Mouse (Mus musculus): ENCODE measurements around the gene Cecr2. TPM values are rescaled to one million over a fixed set of nuclear protein-coding genes. Genes with fewer than 3 reads are reported as not detected.
"Not testable (repeated sequence)": the region's sequence is repeated elsewhere in the genome, so short reads cannot be mapped to it uniquely, and the experiment has no call there.

Gene Cecr2
- polyA plus RNA-seq, 1 experiment from 2014 or later, result 4.0 TPM

GRCm38 (mm10) chr6:120641866-120642378 is 24.2 kb upstream of the Cecr2 start:
- no peak overlapping the region for H3K27ac ChIP-seq (ENCODE audit: low read length)
- 91% methylated on average over 11 of the region's 11 CpGs for WGBS
- no peak overlapping the region for H3K9ac ChIP-seq (replicated peaks; ENCODE audit: low read depth, low read length)
- no peaks in the 10 kb centered on the region for H3K36me3 ChIP-seq (ENCODE audit: control insufficient read depth, insufficient read depth)
- no peaks in the 10 kb centered on the region for H3K4me1 ChIP-seq (replicated peaks; ENCODE audit: control insufficient read depth, insufficient read depth, low read length)
- no peak overlapping the region for H3K4me3 ChIP-seq (replicated peaks; ENCODE audit: low read length)
- H3K4me2 ChIP-seq (ENCODE audit: low read length), result no peak overlapping the region
- no peaks in the 10 kb centered on the region for H3K9me3 ChIP-seq (ENCODE audit: control insufficient read depth, low read length)
- no peaks in the 10 kb centered on the region for H3K27me3 ChIP-seq (replicated peaks; ENCODE audit: control insufficient read depth, insufficient read depth, low read length)
- ATAC-seq, result no peak

GRCm38 (mm10) chr6:120643776-120644175 is 22.4 kb upstream of the Cecr2 start:
- 65% methylated on average over 7 of the region's 7 CpGs for WGBS

DNA sequence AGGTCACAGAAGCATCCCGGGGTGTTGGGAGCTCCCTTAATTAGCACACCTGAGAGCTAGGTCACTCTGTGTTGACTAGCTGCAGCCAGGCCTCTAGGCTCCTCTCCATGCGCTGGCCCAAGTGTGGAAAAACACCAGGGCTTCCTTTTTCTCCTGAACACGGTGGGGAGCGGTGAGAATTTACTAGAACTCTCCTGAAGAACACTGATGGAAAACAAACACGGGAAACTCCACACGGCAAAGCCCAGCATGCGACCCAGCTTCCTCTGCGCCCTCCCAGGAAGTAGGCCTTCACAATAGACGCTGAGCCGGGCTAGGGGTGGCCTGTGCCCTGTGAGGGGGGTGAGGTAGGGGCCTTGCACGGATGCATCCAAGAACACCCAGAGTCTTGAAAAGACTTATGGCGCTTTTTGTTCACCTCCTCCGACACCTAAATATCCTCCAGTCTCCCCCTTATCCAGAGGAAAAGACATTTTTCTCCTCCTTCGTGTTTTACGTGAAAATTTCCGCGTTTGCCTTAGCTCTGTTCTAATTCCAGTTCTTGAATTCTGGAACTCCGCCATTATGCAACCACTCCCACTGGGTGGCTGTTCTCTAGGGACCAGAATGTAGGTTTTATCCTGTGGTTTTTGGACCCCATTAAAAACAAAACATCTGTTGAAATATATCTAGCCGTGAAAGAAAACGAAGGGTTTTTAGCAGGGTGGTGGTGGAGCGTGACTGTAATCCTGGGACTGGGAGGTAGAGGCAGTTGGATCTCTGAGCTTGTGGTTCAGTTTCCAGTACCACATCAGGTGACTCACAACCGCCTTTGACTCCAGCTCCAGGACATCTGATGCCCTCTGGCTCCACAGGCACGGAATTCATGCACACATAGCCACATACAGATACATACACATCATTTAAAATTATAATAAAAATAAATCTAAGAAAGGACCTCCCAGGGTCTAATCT is 21.5 kb upstream of the Cecr2 start:
- no peaks in the 10 kb centered on the region for H3K27me3 ChIP-seq (replicated peaks; ENCODE audit: control insufficient read depth, insufficient read depth, low read length)
- WGBS, result 50% methylated on average over 23 of the region's 23 CpGs
- no peaks in the 10 kb centered on the region for H3K9me3 ChIP-seq (ENCODE audit: control insufficient read depth, low read length)
- H3K4me3 ChIP-seq (replicated peaks; ENCODE audit: low read length), result no peak overlapping the region
- no peak for ATAC-seq
- no peak overlapping the region for H3K9ac ChIP-seq (replicated peaks; ENCODE audit: low read depth, low read length)
- H3K27ac ChIP-seq (ENCODE audit: low read length), result no peak overlapping the region
- no peaks in the 10 kb centered on the region for H3K36me3 ChIP-seq (ENCODE audit: control insufficient read depth, insufficient read depth)
- H3K4me1 ChIP-seq (replicated peaks; ENCODE audit: control insufficient read depth, insufficient read depth, low read length), result no peaks in the 10 kb centered on the region
- H3K4me2 ChIP-seq (ENCODE audit: low read length), result no peak overlapping the region

More at GRCm38 (mm10) chr6:120643776-120644175, 22.4 kb upstream of the Cecr2 start:
- Histone ChIP-seq H3K4me1 (replicated peaks; ENCODE audit: control insufficient read depth, insufficient read depth, low read length) (no peaks in the 10 kb centered on the region), H3K4me2 (ENCODE audit: low read length) (no peak overlapping the region), H3K27ac (ENCODE audit: low read length) (no peak overlapping the region), H3K9me3 (ENCODE audit: control insufficient read depth, low read length) (no peaks in the 10 kb centered on the region), H3K4me3 (replicated peaks; ENCODE audit: low read length) (no peak overlapping the region), H3K9ac (replicated peaks; ENCODE audit: low read depth, low read length) (no peak overlapping the region), H3K27me3 (replicated peaks; ENCODE audit: control insufficient read depth, insufficient read depth, low read length) (no peaks in the 10 kb centered on the region), H3K36me3 (ENCODE audit: control insufficient read depth, insufficient read depth) (no peaks in the 10 kb centered on the region)
- ATAC-seq, result no peak

DNA sequence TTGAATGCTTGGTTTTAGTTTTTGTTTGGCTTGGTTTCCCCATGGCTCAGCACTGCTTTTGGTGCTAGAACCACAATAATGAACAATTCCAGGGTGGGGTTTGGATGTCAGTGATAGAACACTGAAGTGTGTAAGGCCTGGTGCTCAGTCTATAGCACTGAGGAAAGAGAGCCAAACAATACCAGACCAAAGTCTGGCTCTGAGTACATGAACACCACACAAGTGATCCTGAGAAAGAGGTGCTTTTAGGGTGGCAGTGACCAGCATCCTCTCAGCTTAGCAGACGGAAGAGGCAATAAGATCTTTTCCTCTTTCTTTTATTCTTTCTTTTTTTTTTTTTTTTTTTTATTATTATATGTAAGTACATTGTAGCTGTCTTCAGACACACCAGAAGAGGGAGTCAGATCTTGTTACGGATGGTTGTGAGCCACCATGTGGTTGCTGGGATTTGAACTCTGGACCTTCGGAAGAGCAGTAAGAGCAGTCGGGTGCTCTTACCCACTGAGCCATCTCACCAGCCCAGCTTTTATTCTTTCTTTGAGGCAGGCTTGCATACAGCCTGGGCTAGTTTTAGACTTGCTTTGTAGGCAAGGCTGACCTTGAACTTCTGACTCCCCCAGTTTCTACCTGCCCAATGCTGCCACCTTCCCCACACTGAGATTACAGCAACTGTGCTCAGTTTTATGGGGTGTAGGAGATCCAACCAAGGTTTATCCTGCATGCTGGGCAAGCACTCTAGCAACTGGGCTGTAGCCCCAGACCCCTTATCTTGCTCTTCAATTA is 18.7 kb upstream of the Cecr2 start:
- not testable (repeated sequence) for H3K9ac ChIP-seq (replicated peaks; ENCODE audit: low read depth, low read length); H3K27me3 ChIP-seq (replicated peaks; ENCODE audit: control insufficient read depth, insufficient read depth, low read length); H3K36me3 ChIP-seq (ENCODE audit: control insufficient read depth, insufficient read depth); H3K4me1 ChIP-seq (replicated peaks; ENCODE audit: control insufficient read depth, insufficient read depth, low read length); H3K4me3 ChIP-seq (replicated peaks; ENCODE audit: low read length); H3K9me3 ChIP-seq (ENCODE audit: control insufficient read depth, low read length); H3K27ac ChIP-seq (ENCODE audit: low read length); ATAC-seq; H3K4me2 ChIP-seq (ENCODE audit: low read length)
- 94% methylated on average over 3 of the region's 4 CpGs for WGBS

- H3K36me3 ChIP-seq (ENCODE audit: control insufficient read depth, insufficient read depth), result no peaks in the 10 kb centered on the region
- no peak for ATAC-seq
- no peaks in the 10 kb centered on the region for H3K9me3 ChIP-seq (ENCODE audit: control insufficient read depth, low read length)
- no peak overlapping the region for H3K4me2 ChIP-seq (ENCODE audit: low read length)
- no peak overlapping the region for H3K27ac ChIP-seq (ENCODE audit: low read length)
- no peaks in the 10 kb centered on the region for H3K4me1 ChIP-seq (replicated peaks; ENCODE audit: control insufficient read depth, insufficient read depth, low read length)
- no peak overlapping the region for H3K9ac ChIP-seq (replicated peaks; ENCODE audit: low read depth, low read length)
- no peak overlapping the region for H3K4me3 ChIP-seq (replicated peaks; ENCODE audit: low read length)
- no peaks in the 10 kb centered on the region for H3K27me3 ChIP-seq (replicated peaks; ENCODE audit: control insufficient read depth, insufficient read depth, low read length)
- 80% methylated on average over 5 of the region's 5 CpGs for WGBS
These were observed 18.0 kb upstream of the Cecr2 start for GRCm38 (mm10) chr6:120648205-120648604.

DNA sequence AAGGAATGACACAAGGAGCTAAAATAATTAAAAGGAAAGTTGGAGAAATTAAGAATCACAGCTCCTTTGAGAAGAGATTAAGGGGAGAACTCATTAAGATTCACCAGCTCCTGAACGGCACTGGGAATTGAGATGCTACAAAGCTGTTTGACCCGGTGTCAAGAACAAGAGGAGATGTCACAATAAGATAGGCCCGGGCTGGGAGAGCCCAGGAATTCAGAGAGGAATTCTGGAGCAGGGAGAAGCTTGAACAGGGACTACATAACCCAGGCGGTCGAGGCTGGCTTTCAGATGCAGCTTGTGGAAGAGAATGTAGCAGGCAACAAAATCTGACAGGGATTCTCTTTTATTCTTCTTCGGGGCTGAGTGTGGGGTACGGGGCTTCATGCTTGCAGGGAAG is 13.5 kb upstream of the Cecr2 start:
- no peaks in the 10 kb centered on the region for H3K27me3 ChIP-seq (replicated peaks; ENCODE audit: control insufficient read depth, insufficient read depth, low read length)
- 15% methylated on average over 7 of the region's 7 CpGs for whole genome bisulfite sequencing
- no peak overlapping the region for H3K4me2 ChIP-seq (ENCODE audit: low read length)
- no peak overlapping the region for H3K4me3 ChIP-seq (replicated peaks; ENCODE audit: low read length)
- no peak overlapping the region for H3K27ac ChIP-seq (ENCODE audit: low read length)
- no peak overlapping the region for H3K9ac ChIP-seq (replicated peaks; ENCODE audit: low read depth, low read length)
- no peak for ATAC-seq
- no peaks in the 10 kb centered on the region for H3K36me3 ChIP-seq (ENCODE audit: control insufficient read depth, insufficient read depth)
- no peaks in the 10 kb centered on the region for H3K4me1 ChIP-seq (replicated peaks; ENCODE audit: control insufficient read depth, insufficient read depth, low read length)
- H3K9me3 ChIP-seq (ENCODE audit: control insufficient read depth, low read length), result no peaks in the 10 kb centered on the region

GRCm38 (mm10) chr6:120655702-120656101 is 10.5 kb upstream of the Cecr2 start:
- no peak for ATAC-seq
- Histone ChIP-seq H3K27me3 (replicated peaks; ENCODE audit: control insufficient read depth, insufficient read depth, low read length) (no peaks in the 10 kb centered on the region), H3K27ac (ENCODE audit: low read length) (no peak overlapping the region), H3K4me2 (ENCODE audit: low read length) (no peak overlapping the region), H3K9me3 (ENCODE audit: control insufficient read depth, low read length) (no peaks in the 10 kb centered on the region), H3K36me3 (ENCODE audit: control insufficient read depth, insufficient read depth) (no peaks in the 10 kb centered on the region), H3K4me3 (replicated peaks; ENCODE audit: low read length) (no peak overlapping the region), H3K4me1 (replicated peaks; ENCODE audit: control insufficient read depth, insufficient read depth, low read length) (no peaks in the 10 kb centered on the region), H3K9ac (replicated peaks; ENCODE audit: low read depth, low read length) (no peak overlapping the region)
- 87% methylated on average over 3 of the region's 3 CpGs for WGBS

GRCm38 (mm10) chr6:120658848-120659247 is 7.3 kb upstream of the Cecr2 start:
- no peak overlapping the region for H3K27ac ChIP-seq (ENCODE audit: low read length)

GRCm38 (mm10) chr6:120665415-120665815 is 754 bp upstream of the Cecr2 start:
- peak overlapping the region; percentile 96 for H3K27ac ChIP-seq (ENCODE audit: low read length)
- H3K4me2 ChIP-seq (ENCODE audit: low read length), result peak overlapping the region; percentile 94
- H3K4me1 ChIP-seq (replicated peaks; ENCODE audit: control insufficient read depth, insufficient read depth, low read length), result peaks cover 10% of the 10 kb centered on the region
- 0% methylated on average over 21 of the region's 21 CpGs for WGBS
- H3K9ac ChIP-seq (replicated peaks; ENCODE audit: low read depth, low read length), result peak overlapping the region; percentile 86
- peak overlapping the region; percentile 88 for H3K4me3 ChIP-seq (replicated peaks; ENCODE audit: low read length)
- H3K27me3 ChIP-seq (replicated peaks; ENCODE audit: control insufficient read depth, insufficient read depth, low read length), result 0 out of 2 replicates have a peak, but pooled peaks cover 4% of the 10 kb centered on the region
- no peaks in the 10 kb centered on the region for H3K36me3 ChIP-seq (ENCODE audit: control insufficient read depth, insufficient read depth)
- ATAC-seq, result peak; percentile 64
- H3K9me3 ChIP-seq (ENCODE audit: control insufficient read depth, low read length), result no peaks in the 10 kb centered on the region

More at GRCm38 (mm10) chr6:120658848-120659247, 7.3 kb upstream of the Cecr2 start:
- Histone ChIP-seq H3K9ac (replicated peaks; ENCODE audit: low read depth, low read length) (no peak overlapping the region), H3K4me2 (ENCODE audit: low read length) (no peak overlapping the region), H3K9me3 (ENCODE audit: control insufficient read depth, low read length) (no peaks in the 10 kb centered on the region), H3K4me3 (replicated peaks; ENCODE audit: low read length) (no peak overlapping the region), H3K36me3 (ENCODE audit: control insufficient read depth, insufficient read depth) (no peaks in the 10 kb centered on the region), H3K27me3 (replicated peaks; ENCODE audit: control insufficient read depth, insufficient read depth, low read length) (0 out of 2 replicates have a peak, but pooled peaks cover 3% of the 10 kb centered on the region), H3K4me1 (replicated peaks; ENCODE audit: control insufficient read depth, insufficient read depth, low read length) (no peaks in the 10 kb centered on the region)
- 79% methylated on average over 7 of the region's 7 CpGs for WGBS
- no peak for ATAC-seq
